Mouse (Mus musculus) c-Kit-negative CD71-positive TER-119-positive erythroid progenitor cells, embryonic 14.5 days (primary cell): ENCODE results near the gene Slc7a8.
A peak's percentile ranks its signal among the peaks of the same experiment; 100 is the strongest.

Source experiments
- DNase-seq: peaks from one replicate; pipeline ENCODE4 v3.0.0-alpha.2; 2013; ENCODE audit warnings: low read depth, low spot score

The Slc7a8 gene

GRCm38 (mm10) chr14:54737634-54738033, 44.1 kb downstream of the Slc7a8 start:
- no peak for DNase-seq

- DNase-seq, result no peak
Measured at GRCm38 (mm10) chr14:54736555-54737552, 44.9 kb downstream of the Slc7a8 start.

- no peak for DNase-seq
Measured at GRCm38 (mm10) chr14:54735221-54735620, 46.5 kb downstream of the Slc7a8 start.

- no peak for DNase-seq
Measured at GRCm38 (mm10) chr14:54734004-54734403, 47.7 kb downstream of the Slc7a8 start.

- DNase-seq, result no peak
Measured at GRCm38 (mm10) chr14:54732206-54732605, 49.5 kb downstream of the Slc7a8 start.

GRCm38 (mm10) chr14:54730305-54730704, 51.4 kb downstream of the Slc7a8 start:
- DNase-seq, result no peak

- DNase-seq, result no peak
Measured at GRCm38 (mm10) chr14:54728823-54729653, 52.7 kb downstream of the Slc7a8 start.

GRCm38 (mm10) chr14:54727565-54727964, 54.2 kb downstream of the Slc7a8 start:
- DNase-seq, result no peak

GRCm38 (mm10) chr14:54724049-54724448, 57.7 kb downstream of the Slc7a8 start:
- DNase-seq, result no peak

GRCm38 (mm10) chr14:54721711-54722110, 60.0 kb downstream of the Slc7a8 start:
- no peak for DNase-seq

- no peak for DNase-seq
Measured at GRCm38 (mm10) chr14:54720654-54721350, 60.9 kb downstream of the Slc7a8 start.

GRCm38 (mm10) chr14:54720041-54720440, 61.7 kb downstream of the Slc7a8 start:
- DNase-seq, result no peak

GRCm38 (mm10) chr14:54715402-54715801, 66.3 kb downstream of the Slc7a8 start:
- DNase-seq, result no peak

GRCm38 (mm10) chr14:54714617-54715081, 67.1 kb downstream of the Slc7a8 start:
- no peak for DNase-seq

- DNase-seq, result peak; percentile 76
Measured at GRCm38 (mm10) chr14:54714121-54714520, 67.6 kb downstream of the Slc7a8 start.

- DNase-seq, result no peak
Measured at GRCm38 (mm10) chr14:54712861-54713260, 68.9 kb downstream of the Slc7a8 start.

GRCm38 (mm10) chr14:54712074-54712473, 69.7 kb downstream of the Slc7a8 start, which contains the start of gene Cebpe:
TSS of gene Cebpe (minus strand) at chr14:54712174.
- DNase-seq, result no peak

GRCm38 (mm10) chr14:54709054-54709453, 72.7 kb downstream of the Slc7a8 start:
- no peak for DNase-seq

- DNase-seq, result no peak
Measured at GRCm38 (mm10) chr14:54706589-54707320, 75.0 kb downstream of the Slc7a8 start.

GRCm38 (mm10) chr14:54705844-54706243, 75.9 kb downstream of the Slc7a8 start:
- peak; percentile 85 for DNase-seq

GRCm38 (mm10) chr14:54703207-54703606, 78.5 kb downstream of the Slc7a8 start:
- DNase-seq, result no peak
